Mouse (Mus musculus) forebrain, embryonic 13.5 days (tissue): ENCODE results near the gene Cdca3. TPM values are rescaled to one million over a fixed set of nuclear protein-coding genes. Genes with fewer than 3 reads are reported as not detected.
"Not testable (repeated sequence)": the region's sequence is repeated elsewhere in the genome, so short reads cannot be mapped to it uniquely, and the experiment has no call there.

Experiments
- ATAC-seq: fragments of 200-750 bp; cut with Nextera tagmentation; 2 replicates; pipeline ENCODE4 v1.8.0; 2017
- H3K27ac ChIP-seq: fragments of 300-500 bp; sonication (generic); 2 replicates; pipeline ENCODE4 v1.5.1; 2015; ENCODE audit warnings: inconsistent platforms, mild to moderate bottlenecking, moderate library complexity
- H3K27me3 ChIP-seq: fragments of 300-500 bp; sonication (generic); 2 replicates; pipeline ENCODE4 v1.6.1; 2015; ENCODE audit warnings: mild to moderate bottlenecking, inconsistent platforms
- H3K36me3 ChIP-seq: fragments of 300-500 bp; sonication (generic); 2 replicates; pipeline ENCODE4 v1.6.1; 2015; ENCODE audit warnings: mild to moderate bottlenecking, inconsistent platforms; ENCODE audit not compliant: poor library complexity, severe bottlenecking
- H3K4me1 ChIP-seq: fragments of 300-500 bp; sonication (generic); 2 replicates; pipeline ENCODE4 v1.6.1; 2015; ENCODE audit warnings: inconsistent platforms
- H3K4me2 ChIP-seq: fragments of 300-500 bp; sonication (generic); 2 replicates; pipeline ENCODE4 v1.6.1; 2015; ENCODE audit warnings: inconsistent platforms, mild to moderate bottlenecking, moderate library complexity
- H3K4me3 ChIP-seq: fragments of 300-500 bp; sonication (generic); 2 replicates; pipeline ENCODE4 v1.5.1; 2015; ENCODE audit warnings: mild to moderate bottlenecking, inconsistent platforms
- H3K9ac ChIP-seq: fragments of 300-500 bp; sonication (generic); 2 replicates; pipeline ENCODE4 v1.6.1; 2015; ENCODE audit warnings: mild to moderate bottlenecking, inconsistent platforms
- H3K9me3 ChIP-seq: fragments of 300-500 bp; sonication (generic); replicated peaks from 2 replicates; pipeline ENCODE4 v1.6.1; 2016; ENCODE audit warnings: inconsistent platforms
- WGBS: fragments of 180-500 bp; shearing (Covaris S2); methylation state at CpG from one replicate; pipeline ENCODE4 v1.1.7; 2015; 5-methylcytosine and 5-hydroxymethylcytosine counted together
- polyA plus RNA-seq: library from polyadenylated mRNA; unstranded; fragments of >200 nt; fragmentation: Nextera tagmentation; extraction: Ambion mirVana; gene quantifications from 2 replicates; pipeline ENCODE4 v1.2.1, GENCODE M21; 2015

Cdca3 gene
- polyA plus RNA-seq, 1 experiment from 2014 or later: 207 TPM

DNA sequence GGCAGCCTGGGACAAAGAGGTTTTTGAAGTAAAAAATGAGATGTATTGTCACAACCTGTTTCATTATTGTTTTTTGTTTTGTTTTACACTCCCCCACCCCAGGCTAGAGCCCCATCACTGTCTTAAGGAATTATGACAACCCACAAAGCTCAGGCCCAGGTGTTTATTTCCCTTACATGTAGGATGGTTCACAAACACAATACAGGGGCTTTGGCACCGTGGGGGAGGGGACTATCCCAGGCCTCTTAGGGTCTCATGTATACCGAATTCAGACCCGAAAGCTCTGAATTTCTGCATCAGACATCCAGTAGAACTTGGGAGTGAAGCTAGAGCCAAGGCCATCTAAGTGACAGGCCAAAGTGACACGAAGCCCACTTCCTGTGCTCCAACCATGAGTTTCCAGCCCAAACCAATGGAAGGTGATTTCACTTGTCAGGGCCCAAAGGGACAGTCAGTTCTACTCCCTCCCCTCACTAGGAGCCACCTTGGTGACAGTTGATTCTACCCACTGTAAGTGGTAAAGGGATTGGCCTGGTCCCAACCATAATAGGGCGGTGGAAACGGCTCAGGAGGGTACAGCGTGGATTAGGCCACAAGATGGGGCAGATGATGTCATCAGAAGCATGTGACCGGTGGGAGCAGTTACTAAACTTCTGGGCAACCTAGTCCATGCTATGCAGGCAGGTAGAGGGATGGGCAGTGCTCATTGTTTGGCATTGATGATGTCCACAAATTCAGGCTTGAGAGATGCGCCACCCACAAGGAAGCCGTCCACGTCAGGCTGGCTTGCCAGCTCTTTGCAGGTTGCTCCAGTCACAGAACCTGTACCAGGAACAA, 18.6 kb upstream of the Cdca3 start:
- WGBS: 81% methylated on average over 11 of the region's 11 CpGs
- not testable (repeated sequence) for H3K27me3 ChIP-seq, ATAC-seq, H3K9ac ChIP-seq, H3K4me3 ChIP-seq, H3K27ac ChIP-seq, H3K9me3 ChIP-seq
- Histone ChIP-seq H3K4me2 (peak overlapping the region; percentile 95; the same call in 1 of the 2 replicates), H3K4me1 (peaks cover 62% of the 10 kb centered on the region), H3K36me3 (peaks cover 35% of the 10 kb centered on the region)

DNA sequence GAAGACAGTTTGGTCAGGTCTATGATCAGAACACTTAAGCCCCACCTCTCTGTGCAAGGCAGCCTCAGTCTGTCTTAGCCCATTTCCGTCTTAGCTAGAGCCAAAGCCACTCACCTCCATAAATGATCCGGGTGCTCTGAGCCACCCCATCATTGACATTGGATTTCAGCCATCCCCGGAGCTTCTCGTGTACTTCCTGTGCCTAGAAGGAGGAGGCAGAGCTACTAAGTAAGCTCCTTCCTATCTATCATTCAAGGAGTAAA, 18.0 kb upstream of the Cdca3 start:
- no peak for ATAC-seq
- no peak overlapping the region for H3K4me2 ChIP-seq
- no peaks in the 10 kb centered on the region for H3K9me3 ChIP-seq
- H3K27ac ChIP-seq: no peak overlapping the region
- no peak overlapping the region for H3K4me3 ChIP-seq
- WGBS: 87% methylated on average over 4 of the region's 4 CpGs
- H3K4me1 ChIP-seq: peaks cover 56% of the 10 kb centered on the region
- H3K9ac ChIP-seq: no peak overlapping the region
- peaks cover 41% of the 10 kb centered on the region for H3K36me3 ChIP-seq
- H3K27me3 ChIP-seq: no peaks in the 10 kb centered on the region

DNA sequence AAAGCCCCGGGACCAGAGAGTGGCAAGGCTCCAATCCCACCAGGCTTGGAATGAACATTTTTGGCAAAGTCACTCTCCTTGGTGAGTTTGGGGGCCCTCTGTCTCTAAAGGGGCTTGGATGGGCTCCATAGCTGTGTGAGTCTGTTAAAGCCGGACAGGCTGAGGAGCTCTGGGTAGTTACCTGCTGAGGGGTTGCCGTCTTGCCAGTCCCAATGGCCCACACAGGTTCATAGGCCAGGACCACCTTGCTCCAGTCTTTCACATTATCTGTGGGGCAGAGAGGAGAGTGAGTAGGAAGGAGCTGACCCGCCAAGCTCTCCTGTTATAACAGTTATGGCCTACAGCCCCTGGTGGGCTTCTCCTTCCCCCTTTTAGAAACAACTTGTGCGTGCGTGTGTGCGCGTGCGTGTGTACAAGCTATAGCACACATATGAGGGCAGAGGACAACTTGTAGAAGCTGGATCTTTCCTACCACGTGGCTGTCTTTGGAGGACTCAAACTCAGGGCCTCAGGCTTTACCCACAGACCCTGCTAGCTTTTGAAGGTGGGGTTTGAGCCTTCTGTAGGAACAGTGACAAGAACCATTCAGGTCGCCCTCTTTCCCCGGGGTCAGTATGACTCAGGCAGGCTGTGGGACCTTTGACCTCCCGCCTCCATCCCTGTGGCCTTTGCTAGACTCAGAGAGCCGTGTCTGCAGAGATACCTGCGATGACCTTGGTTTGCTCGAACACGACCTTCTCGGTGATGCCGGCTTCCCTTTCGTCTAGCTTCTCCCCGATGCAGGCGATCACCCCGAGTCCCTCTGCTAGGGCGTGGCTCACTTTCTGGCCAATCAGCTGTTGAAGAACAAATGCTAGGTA, 17.4 kb upstream of the Cdca3 start:
- peaks cover 54% of the 10 kb centered on the region for H3K4me1 ChIP-seq
- no peak for ATAC-seq
- WGBS: 86% methylated on average over 24 of the region's 24 CpGs

DNA sequence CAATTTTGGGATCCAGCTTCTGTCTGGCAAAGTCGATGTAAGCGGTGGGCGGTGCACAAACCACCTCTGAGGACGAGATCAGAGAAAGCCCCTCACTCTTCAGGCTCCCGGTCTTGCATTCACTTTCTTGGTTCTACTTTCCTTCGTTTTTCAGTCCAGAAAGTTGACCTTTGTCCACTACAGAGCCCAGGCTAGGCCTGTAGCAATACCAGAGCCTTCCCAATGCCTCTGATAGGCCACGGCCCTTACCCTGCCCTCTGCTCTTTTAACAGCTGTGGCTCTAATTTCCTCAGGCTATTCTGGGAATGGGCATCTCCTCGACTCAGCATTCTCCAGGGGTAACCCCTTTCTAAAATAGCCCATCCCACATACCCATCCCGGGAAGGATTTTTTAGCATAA, 16.5 kb upstream of the Cdca3 start:
- Histone ChIP-seq H3K27me3 (no peaks in the 10 kb centered on the region), H3K9me3 (no peaks in the 10 kb centered on the region), H3K27ac (peak overlapping the region; percentile 85), H3K36me3 (peaks cover 56% of the 10 kb centered on the region), H3K4me3 (peak overlapping the region; percentile 64), H3K4me2 (peak overlapping the region; percentile 80), H3K9ac (peak overlapping the region; percentile 85), H3K4me1 (peaks cover 54% of the 10 kb centered on the region)
- ATAC-seq: no peak
- 14% methylated on average over 9 of the region's 9 CpGs for WGBS

More for the DNA sequence above, 17.4 kb upstream of the Cdca3 start:
- no peaks in the 10 kb centered on the region for H3K27me3 ChIP-seq
- peak overlapping the region; percentile 85; the same call in 1 of the 2 replicates for H3K9ac ChIP-seq
- H3K9me3 ChIP-seq: no peaks in the 10 kb centered on the region
- no peak overlapping the region for H3K27ac ChIP-seq
- peak overlapping the region; percentile 64 for H3K4me3 ChIP-seq
- H3K36me3 ChIP-seq: peaks cover 47% of the 10 kb centered on the region
- peak overlapping the region; percentile 80 for H3K4me2 ChIP-seq

DNA sequence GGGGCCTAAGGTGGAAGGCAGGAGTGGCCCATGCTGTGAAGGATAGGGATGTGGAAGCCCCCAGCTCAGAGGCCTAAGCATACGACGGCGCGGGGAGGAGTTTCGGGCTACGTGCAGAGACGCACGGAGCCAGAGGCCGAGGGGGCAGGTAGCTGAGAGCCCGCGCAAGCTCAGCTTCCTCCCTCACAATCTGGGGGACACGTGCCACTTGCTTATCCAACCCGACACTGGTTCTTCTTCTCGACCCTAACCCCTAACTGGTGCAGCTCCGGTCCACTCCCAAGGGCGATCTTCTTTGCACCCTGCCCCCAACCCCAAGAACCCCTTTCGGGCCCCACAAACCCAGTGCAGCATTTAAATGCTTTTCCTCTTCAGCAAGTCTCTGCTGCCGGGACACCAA, 15.9 kb upstream of the Cdca3 start:
- Histone ChIP-seq H3K9ac (peak overlapping the region; percentile 85), H3K4me3 (peak overlapping the region; percentile 64), H3K4me1 (peaks cover 50% of the 10 kb centered on the region), H3K27ac (peak overlapping the region; percentile 85), H3K27me3 (no peaks in the 10 kb centered on the region), H3K4me2 (peak overlapping the region; percentile 80), H3K9me3 (no peaks in the 10 kb centered on the region), H3K36me3 (peaks cover 62% of the 10 kb centered on the region)
- WGBS: under 1% methylated on average over 18 of the region's 18 CpGs
- ATAC-seq: peak; percentile 73

DNA sequence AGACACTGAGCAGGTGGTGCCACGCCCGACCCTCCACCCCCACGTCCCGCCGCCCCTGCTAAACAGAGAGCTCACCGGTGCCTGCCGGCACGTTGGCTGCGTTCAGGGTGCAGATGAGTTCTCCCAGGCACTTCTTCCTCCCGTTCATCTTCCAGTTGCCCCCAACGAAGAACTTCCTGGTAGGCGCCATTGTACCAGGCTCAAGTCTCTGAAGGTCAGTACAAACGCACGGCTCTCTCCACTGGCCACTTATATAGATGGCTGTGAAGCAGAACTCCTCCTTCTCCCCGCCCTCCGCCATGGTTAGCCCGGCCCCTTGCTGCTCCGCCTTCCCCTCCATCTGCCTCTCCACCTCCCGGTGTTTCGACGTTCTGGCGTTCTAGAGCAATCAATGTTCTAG, 15.4 kb upstream of the Cdca3 start, which contains the start of gene Tpi1:
Gene Tpi1 (minus strand): TSS at position 364 of the 400 bp plus-strand sequence.
- no peaks in the 10 kb centered on the region for H3K9me3 ChIP-seq
- peak within 1 kb of the TSS; percentile 85 for H3K27ac ChIP-seq
- H3K4me3 ChIP-seq: peak within 1 kb of the TSS; percentile 64
- H3K36me3 ChIP-seq: peaks cover 67% of the 10 kb centered on the region
- peak within 1 kb of the TSS; percentile 80 for H3K4me2 ChIP-seq
- 1% methylated on average over 22 of the region's 22 CpGs for WGBS
- H3K4me1 ChIP-seq: peaks cover 46% of the 10 kb centered on the region
- H3K9ac ChIP-seq: peak within 1 kb of the TSS; percentile 85
- H3K27me3 ChIP-seq: no peaks in the 10 kb centered on the region
- ATAC-seq: peak; percentile 87

DNA sequence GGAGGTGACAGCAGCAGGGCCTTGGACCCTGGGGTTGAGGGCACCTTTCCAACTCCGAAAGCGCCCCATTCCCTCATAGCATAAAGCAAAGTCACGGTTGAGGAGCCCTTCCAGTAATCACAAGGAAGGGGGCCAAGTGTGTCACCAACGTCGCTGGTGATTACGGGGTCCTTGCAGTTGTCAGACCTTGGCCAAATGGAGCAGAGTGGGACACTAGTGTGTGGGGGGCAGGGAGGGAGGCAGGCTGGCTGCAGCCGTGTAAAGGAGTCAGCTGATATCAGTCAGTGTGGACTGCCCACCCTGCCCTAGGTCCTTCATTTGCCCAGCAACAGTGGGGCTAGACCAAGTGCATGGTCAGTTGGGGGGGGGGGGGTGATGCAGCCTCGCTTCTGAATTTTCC, 14.9 kb upstream of the Cdca3 start:
- ATAC-seq: peak; percentile 22; the same call in 1 of the 2 replicates
- Histone ChIP-seq H3K4me2 (peak overlapping the region; percentile 80), H3K27ac (peak overlapping the region; percentile 85), H3K36me3 (peaks cover 72% of the 10 kb centered on the region), H3K27me3 (no peaks in the 10 kb centered on the region), H3K9ac (no peak overlapping the region), H3K9me3 (no peaks in the 10 kb centered on the region), H3K4me3 (peak overlapping the region; percentile 64), H3K4me1 (peaks cover 41% of the 10 kb centered on the region)
- WGBS: 46% methylated on average over 8 of the region's 8 CpGs

DNA sequence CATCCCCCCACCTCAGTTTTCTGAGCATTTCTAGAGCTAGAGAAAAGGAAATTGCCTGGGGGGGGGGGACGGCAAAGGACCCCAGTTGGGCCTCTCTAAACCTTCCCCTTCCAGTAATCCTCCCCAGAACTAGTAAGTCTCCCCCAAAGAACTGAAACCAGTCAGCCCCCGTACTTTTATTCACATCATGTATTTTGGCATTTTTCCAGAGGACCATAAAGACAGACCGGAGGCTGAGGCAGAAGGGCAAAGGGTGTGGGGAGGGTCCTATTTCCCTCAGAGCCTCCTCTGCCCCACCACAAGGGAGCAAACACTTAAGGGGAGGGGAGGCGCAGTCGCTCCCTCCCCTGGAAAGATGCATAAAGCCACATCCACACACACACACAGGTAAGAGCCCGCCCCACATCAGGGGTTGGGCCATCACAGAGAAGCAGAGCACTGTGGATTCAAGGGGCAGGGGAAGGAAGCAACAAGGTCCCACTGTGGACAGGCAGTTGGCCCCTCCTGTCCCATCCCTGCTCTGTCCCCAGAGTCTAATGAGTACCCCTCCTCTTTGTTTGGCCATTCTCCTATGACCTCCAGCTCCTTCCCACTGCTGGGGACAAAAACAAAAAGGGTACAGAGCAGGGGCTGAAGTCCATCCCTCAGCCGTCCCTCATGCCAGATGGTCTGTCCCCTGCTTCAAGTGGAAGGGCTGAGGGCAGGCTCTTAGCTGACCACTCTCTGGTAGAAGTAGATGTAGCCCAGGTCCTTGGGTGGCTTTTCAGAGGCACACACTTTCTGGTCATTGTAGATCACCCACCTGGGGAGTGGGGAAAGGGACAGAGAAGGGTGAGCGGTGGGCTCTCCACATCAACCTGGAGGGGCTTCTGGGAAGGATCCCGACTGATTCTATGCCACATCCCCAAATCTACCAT, 14.2 kb upstream of the Cdca3 start:
- Histone ChIP-seq H3K4me2 (0 out of 2 replicates have a peak overlapping the region, but pooled peaks have one; percentile 80), H3K4me1 (peaks cover 34% of the 10 kb centered on the region), H3K36me3 (peaks cover 78% of the 10 kb centered on the region), H3K9ac (peak overlapping the region; percentile 23), H3K9me3 (no peaks in the 10 kb centered on the region), H3K27me3 (no peaks in the 10 kb centered on the region), H3K27ac (no peak overlapping the region; the same call in 1 of the 2 replicates), H3K4me3 (no peak overlapping the region)
- no peak for ATAC-seq
- 66% methylated on average over 9 of the region's 9 CpGs for WGBS

DNA sequence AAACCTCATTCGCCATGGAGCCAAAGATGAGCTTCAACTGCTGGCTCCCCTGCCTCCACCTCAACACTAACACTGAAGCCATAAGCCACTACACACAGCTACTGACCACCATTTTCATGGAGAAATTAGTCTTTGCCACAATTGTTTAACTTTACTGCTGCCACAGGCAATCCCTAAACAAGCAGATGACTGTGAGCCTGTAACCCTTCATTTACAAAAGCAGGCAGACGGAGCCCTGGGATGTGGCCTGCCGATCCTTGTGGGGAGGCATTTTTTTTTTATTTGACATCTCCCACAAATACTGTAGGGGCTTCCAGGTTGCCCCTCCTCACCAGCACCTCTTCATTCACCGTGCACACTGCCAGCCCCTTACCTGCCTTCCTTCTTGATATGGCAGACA, 12.7 kb upstream of the Cdca3 start:
- no peaks in the 10 kb centered on the region for H3K9me3 ChIP-seq
- no peaks in the 10 kb centered on the region for H3K27me3 ChIP-seq
- H3K36me3 ChIP-seq: peaks cover 78% of the 10 kb centered on the region
- no peak overlapping the region for H3K27ac ChIP-seq
- H3K4me3 ChIP-seq: no peak overlapping the region
- ATAC-seq: no peak
- H3K4me2 ChIP-seq: no peak overlapping the region
- H3K9ac ChIP-seq: no peak overlapping the region
- peaks cover 29% of the 10 kb centered on the region for H3K4me1 ChIP-seq
- 96% methylated on average over 4 of the region's 4 CpGs for WGBS

DNA sequence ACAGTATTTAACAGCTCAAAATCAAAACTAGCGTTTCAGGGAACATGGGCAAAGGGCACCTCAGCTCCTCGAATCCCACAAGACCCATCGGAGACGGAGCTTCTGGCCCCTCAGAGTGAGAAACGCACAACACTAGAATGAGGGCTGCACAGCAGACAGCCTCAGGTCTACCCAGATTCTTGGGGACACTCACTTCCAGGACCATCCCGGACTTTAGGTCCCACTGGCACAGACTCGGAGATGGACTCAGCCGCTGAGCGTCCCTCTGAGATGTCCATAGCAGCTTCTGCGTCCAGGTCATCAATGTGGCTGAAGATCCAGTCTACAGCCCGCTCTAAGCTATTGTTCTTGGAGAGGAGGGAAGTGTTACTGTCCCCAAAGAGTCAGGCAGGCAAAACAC, 12.2 kb upstream of the Cdca3 start:
- Histone ChIP-seq H3K36me3 (peaks cover 78% of the 10 kb centered on the region), H3K9me3 (no peaks in the 10 kb centered on the region), H3K4me2 (no peak overlapping the region), H3K9ac (no peak overlapping the region), H3K27me3 (no peaks in the 10 kb centered on the region), H3K4me1 (peaks cover 27% of the 10 kb centered on the region), H3K27ac (no peak overlapping the region), H3K4me3 (no peak overlapping the region)
- WGBS: 96% methylated on average over 11 of the region's 11 CpGs
- ATAC-seq: no peak

DNA sequence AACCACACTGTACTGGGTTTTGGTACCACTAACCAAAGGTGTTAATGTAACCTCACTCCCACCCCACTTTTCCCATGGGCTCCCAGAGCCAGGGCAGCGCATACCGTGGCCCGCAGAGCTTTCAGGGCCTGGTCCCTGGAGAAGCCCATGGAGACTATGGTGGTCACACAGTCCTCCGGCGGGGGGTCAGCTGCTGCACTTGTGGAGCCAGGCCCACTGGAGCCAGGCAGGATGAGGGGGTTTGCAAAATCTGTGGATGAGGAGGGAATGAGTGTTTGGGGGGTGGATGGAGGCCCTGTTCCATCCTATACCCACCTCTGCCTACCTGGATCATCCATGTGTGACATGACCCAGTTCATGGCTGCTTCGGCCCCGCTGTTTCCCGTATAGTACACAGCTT, 11.8 kb upstream of the Cdca3 start:
- Histone ChIP-seq H3K4me1 (peaks cover 22% of the 10 kb centered on the region), H3K9ac (no peak overlapping the region), H3K27me3 (no peaks in the 10 kb centered on the region), H3K4me3 (no peak overlapping the region), H3K4me2 (no peak overlapping the region), H3K27ac (no peak overlapping the region), H3K9me3 (no peaks in the 10 kb centered on the region), H3K36me3 (peaks cover 78% of the 10 kb centered on the region)
- no peak for ATAC-seq
- 98% methylated on average over 8 of the region's 8 CpGs for WGBS
